Comparison of ENCODE assay signal across 16 mouse cellular contexts in the genomic region with DNA sequence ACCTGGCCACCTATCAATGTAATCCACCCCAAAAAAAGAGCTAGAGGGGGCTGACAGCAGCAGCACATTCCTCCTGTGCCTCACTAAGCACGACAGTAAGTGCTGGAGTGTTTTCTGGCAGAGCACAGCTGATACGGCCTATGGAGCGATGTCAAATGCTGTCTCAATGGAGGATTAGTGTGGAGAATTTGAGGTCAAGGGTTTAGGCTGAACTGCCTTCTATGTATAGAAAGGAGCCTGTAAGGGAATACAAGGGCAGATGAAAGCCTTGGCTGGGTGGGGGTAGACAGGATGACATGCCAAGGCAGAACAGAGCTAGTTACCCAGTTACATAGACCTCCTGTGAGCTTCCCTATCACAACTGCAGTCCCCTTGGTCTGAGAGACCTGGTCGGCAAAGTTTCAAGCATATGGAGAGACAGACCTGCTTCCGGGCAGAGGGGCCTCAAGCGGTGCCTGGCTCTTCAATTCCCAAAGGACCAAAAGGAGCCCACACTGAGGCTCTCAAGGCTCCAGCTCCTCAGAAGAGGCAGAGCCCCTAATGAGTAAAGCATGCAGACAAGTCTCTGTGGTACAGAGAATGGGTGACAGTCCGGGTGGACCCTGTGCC. TPM values are rescaled to one million over a fixed set of nuclear protein-coding genes. Genes with fewer than 3 reads are reported as not detected.
A peak's percentile ranks its signal among the peaks of the same experiment; 100 is the strongest.
DNase-seq lines count a peak whose midpoint lies in the region; ATAC-seq and TF ChIP-seq lines count a peak whose summit lies in the region.
"Had no signal": no experiment of that assay in that cellular context is flagged by ENCODE, and none has a peak within 500 bp of the region (broad histone marks: within the 10 kb centered on the region; RNA-seq: fewer than 3 reads in every experiment).

No protein-coding gene starts in this region.

- no peak overlapping the region; the same call in 1 of the 2 replicates for H3K4me2 ChIP-seq in heart, embryonic 13.5 days
- H3K4me2 ChIP-seq in midbrain, embryonic 11.5 days: no peak overlapping the region
- no peak overlapping the region for H3K4me2 ChIP-seq in midbrain, embryonic 16.5 days (ENCODE audit: low read length)
- H3K4me2 ChIP-seq in embryonic facial prominence, embryonic 14.5 days (ENCODE audit: low read depth, low read length): no peak overlapping the region
- H3K4me2 ChIP-seq in midbrain, embryonic 14.5 days (ENCODE audit: low read length): no peak overlapping the region
- H3K4me2 ChIP-seq: embryonic facial prominence, embryonic 13.5 days; lung, embryonic 15.5 days; neural tube, embryonic 13.5 days had no signal

- no peak for TF ChIP-seq CTCF in lung, adult 2 months (IDR thresholded peaks at IDR 0.05; ENCODE audit: insufficient read depth, low read length)

- no peaks in the 10 kb centered on the region for H3K9me3 ChIP-seq in heart, embryonic 13.5 days
- no peaks in the 10 kb centered on the region for H3K9me3 ChIP-seq in midbrain, embryonic 11.5 days (ENCODE audit: control insufficient read depth, low read length)
- H3K9me3 ChIP-seq in midbrain, embryonic 16.5 days (replicated peaks; ENCODE audit: control insufficient read depth, low read length, poor library complexity, severe bottlenecking): no peaks in the 10 kb centered on the region
- H3K9me3 ChIP-seq in embryonic facial prominence, embryonic 14.5 days (ENCODE audit: control insufficient read depth, low read length): no peaks in the 10 kb centered on the region
- H3K9me3 ChIP-seq in midbrain, embryonic 14.5 days (ENCODE audit: control insufficient read depth, low read length): no peaks in the 10 kb centered on the region
- H3K9me3 ChIP-seq: embryonic facial prominence, embryonic 13.5 days; lung, embryonic 15.5 days; megakaryocyte, embryonic 14.5 days; neural tube, embryonic 13.5 days had no signal

- H3K4me3 ChIP-seq in heart, embryonic 13.5 days: no peak overlapping the region
- H3K4me3 ChIP-seq in midbrain, embryonic 11.5 days (ENCODE audit: low read depth, low read length): no peak overlapping the region
- H3K4me3 ChIP-seq in midbrain, embryonic 16.5 days (ENCODE audit: low read depth, low read length): no peak overlapping the region
- no peak overlapping the region for H3K4me3 ChIP-seq in embryonic facial prominence, embryonic 14.5 days (ENCODE audit: low read depth, low read length)
- H3K4me3 ChIP-seq in midbrain, embryonic 14.5 days (replicated peaks; ENCODE audit: low read depth, low read length): no peak overlapping the region
- H3K4me3 ChIP-seq in lung, adult 2 months (replicated peaks; ENCODE audit: extremely low read depth, low read depth, low read length): no peak overlapping the region
- H3K4me3 ChIP-seq: embryonic facial prominence, embryonic 13.5 days; lung, embryonic 15.5 days; megakaryocyte, embryonic 14.5 days; neural tube, embryonic 13.5 days had no signal

- no peak for DNase-seq in heart, postnatal 25 days (ENCODE audit: low spot score)
- DNase-seq in midbrain, embryonic 11.5 days (ENCODE audit: low spot score, missing footprints): peak; percentile 88
- DNase-seq in embryonic facial prominence, embryonic 14.5 days (ENCODE audit: low spot score): peak; percentile 66
- peak; percentile 19 for DNase-seq in midbrain, embryonic 14.5 days
- no peak for DNase-seq in lung, adult 2 months
- DNase-seq: cerebellum, adult 9-10 months; gastrocnemius, postnatal 36 days; layer of hippocampus, adult 9-11 months; left cerebral cortex, postnatal 4 days had no signal

- 34% methylated on average over 7 of the region's 7 CpGs for WGBS in heart, embryonic 13.5 days
- 37% methylated on average over 7 of the region's 7 CpGs for WGBS in midbrain, embryonic 11.5 days
- WGBS in midbrain, embryonic 16.5 days: 31% methylated on average over 7 of the region's 7 CpGs
- 61% methylated on average over 7 of the region's 7 CpGs for WGBS in embryonic facial prominence, embryonic 14.5 days
- 39% methylated on average over 7 of the region's 7 CpGs for WGBS in midbrain, embryonic 14.5 days
- 68% methylated on average over 7 of the region's 7 CpGs for WGBS in lung, adult 2 months

- peaks cover 27% of the 10 kb centered on the region for H3K36me3 ChIP-seq in heart, embryonic 13.5 days
- peaks cover 8% of the 10 kb centered on the region; the same call in 1 of the 2 replicates for H3K36me3 ChIP-seq in midbrain, embryonic 11.5 days (ENCODE audit: control insufficient read depth, insufficient read depth, low read length)
- peaks cover 16% of the 10 kb centered on the region for H3K36me3 ChIP-seq in midbrain, embryonic 16.5 days (ENCODE audit: control insufficient read depth, insufficient read depth, low read length)
- peaks cover 21% of the 10 kb centered on the region for H3K36me3 ChIP-seq in embryonic facial prominence, embryonic 14.5 days (ENCODE audit: control insufficient read depth, insufficient read depth, low read length)
- peaks cover 25% of the 10 kb centered on the region for H3K36me3 ChIP-seq in midbrain, embryonic 14.5 days (ENCODE audit: control insufficient read depth, insufficient read depth, low read length)

- no peaks in the 10 kb centered on the region for H3K27me3 ChIP-seq in heart, embryonic 13.5 days (replicated peaks)
- peaks cover 7% of the 10 kb centered on the region for H3K27me3 ChIP-seq in midbrain, embryonic 11.5 days (ENCODE audit: control insufficient read depth, insufficient read depth, low read length)
- H3K27me3 ChIP-seq in midbrain, embryonic 16.5 days (ENCODE audit: control insufficient read depth, insufficient read depth, low read depth, low read length): no peaks in the 10 kb centered on the region; the same call in 1 of the 2 replicates
- H3K27me3 ChIP-seq in embryonic facial prominence, embryonic 14.5 days (replicated peaks; ENCODE audit: control insufficient read depth, insufficient read depth, low read length): no peaks in the 10 kb centered on the region
- H3K27me3 ChIP-seq in midbrain, embryonic 14.5 days (ENCODE audit: control insufficient read depth, insufficient read depth, low read length): no peaks in the 10 kb centered on the region
- H3K27me3 ChIP-seq: embryonic facial prominence, embryonic 13.5 days; lung, embryonic 15.5 days; megakaryocyte, embryonic 14.5 days; neural tube, embryonic 13.5 days had no signal

- H3K4me1 ChIP-seq in heart, embryonic 13.5 days: peaks cover 71% of the 10 kb centered on the region
- peaks cover 11% of the 10 kb centered on the region; the same call in 1 of the 2 replicates for H3K4me1 ChIP-seq in midbrain, embryonic 11.5 days (ENCODE audit: control insufficient read depth, insufficient read depth, low read length)
- no peaks in the 10 kb centered on the region for H3K4me1 ChIP-seq in midbrain, embryonic 16.5 days (ENCODE audit: control insufficient read depth, insufficient read depth, low read length)
- peaks cover 3% of the 10 kb centered on the region; the same call in 1 of the 2 replicates for H3K4me1 ChIP-seq in embryonic facial prominence, embryonic 14.5 days (ENCODE audit: control insufficient read depth, insufficient read depth, low read length)
- H3K4me1 ChIP-seq in midbrain, embryonic 14.5 days (ENCODE audit: control insufficient read depth, insufficient read depth, low read length): no peaks in the 10 kb centered on the region
- H3K4me1 ChIP-seq in lung, adult 2 months (ENCODE audit: control insufficient read depth, insufficient read depth, low read length): no peaks in the 10 kb centered on the region
- H3K4me1 ChIP-seq: lung, embryonic 15.5 days; neural tube, embryonic 13.5 days had no signal

- TF ChIP-seq POLR2A in lung, adult 2 months (IDR thresholded peaks at IDR 0.05; ENCODE audit: borderline replicate concordance, extremely low read depth, low read depth, low read length): no peak

- peak overlapping the region; percentile 66 for H3K9ac ChIP-seq in heart, embryonic 13.5 days
- no peak overlapping the region for H3K9ac ChIP-seq in midbrain, embryonic 11.5 days (ENCODE audit: low read length)
- H3K9ac ChIP-seq in midbrain, embryonic 16.5 days (ENCODE audit: low read depth, low read length): no peak overlapping the region
- H3K9ac ChIP-seq in embryonic facial prominence, embryonic 14.5 days (ENCODE audit: low read depth, low read length): no peak overlapping the region
- H3K9ac ChIP-seq in midbrain, embryonic 14.5 days (replicated peaks; ENCODE audit: low read length): no peak overlapping the region
- H3K9ac ChIP-seq: embryonic facial prominence, embryonic 13.5 days; lung, embryonic 15.5 days; neural tube, embryonic 13.5 days had no signal

- intact Hi-C loops in heart, postnatal 25 days (cut with DNase I): no loop called here

- H3K27ac ChIP-seq in heart, embryonic 13.5 days (replicated peaks): peak overlapping the region; percentile 93
- no peak overlapping the region for H3K27ac ChIP-seq in midbrain, embryonic 11.5 days (ENCODE audit: low read depth, low read length)
- H3K27ac ChIP-seq in midbrain, embryonic 16.5 days (ENCODE audit: low read length): no peak overlapping the region
- H3K27ac ChIP-seq in embryonic facial prominence, embryonic 14.5 days (replicated peaks; ENCODE audit: low read depth, low read length): no peak overlapping the region
- no peak overlapping the region for H3K27ac ChIP-seq in midbrain, embryonic 14.5 days (replicated peaks; ENCODE audit: low read depth, low read length)
- H3K27ac ChIP-seq: embryonic facial prominence, embryonic 13.5 days; lung, embryonic 15.5 days; neural tube, embryonic 13.5 days had no signal

- ATAC-seq in heart, embryonic 13.5 days (ENCODE audit: extremely low read depth, insufficient number of reproducible peaks, low FRiP score, low TSS enrichment): peak; percentile 29; the same call in 1 of the 2 replicates
- ATAC-seq in midbrain, embryonic 11.5 days (ENCODE audit: low FRiP score): peak; percentile 46; the same call in 1 of the 2 replicates
- no peak for ATAC-seq in midbrain, embryonic 16.5 days
- peak; percentile 69 for ATAC-seq in embryonic facial prominence, embryonic 14.5 days (ENCODE audit: low read depth)
- no peak for ATAC-seq in midbrain, embryonic 14.5 days (ENCODE audit: low FRiP score, low TSS enrichment)
- ATAC-seq: inflammation-experienced regulatory T-cells, adult 6 months had no signal

RNA-seq across cellular contexts. Expression of gene Fam78a, which starts 29.2 kb away (rescaled TPM):
- polyA plus RNA-seq in heart, embryonic 13.5 days (2015; fragmentation: Nextera tagmentation; extraction: Ambion mirVana): 29.3 and 32.8 TPM in 2 replicates
- total RNA-seq in heart, postnatal 25 days (2021): 10 to 100 TPM; 20.0 TPM
- 0.60 and 1.3 TPM in 2 replicates for polyA plus RNA-seq in midbrain, embryonic 11.5 days (2014; fragmentation: Nextera tagmentation; extraction: Ambion mirVana)
- 0.41 and 0.45 TPM in 2 replicates for polyA plus RNA-seq in midbrain, embryonic 16.5 days (2015; fragmentation: Nextera tagmentation; extraction: Ambion mirVana)
- polyA plus RNA-seq in embryonic facial prominence, embryonic 14.5 days (2014; fragmentation: Nextera tagmentation; extraction: Ambion mirVana): 8.2 and 8.9 TPM in 2 replicates
- polyA plus RNA-seq in midbrain, embryonic 14.5 days (2014; fragmentation: Nextera tagmentation; extraction: Ambion mirVana): 0.50 and 0.59 TPM in 2 replicates
- 6.0 and 7.5 TPM in 2 replicates for polyA plus RNA-seq in lung, adult 2 months (2012; rRNA removed)

RNA-seq across cellular contexts. Expression of gene Plpp7, which starts 39.9 kb away (rescaled TPM):
- 13.9 and 14.2 TPM in 2 replicates for polyA plus RNA-seq in heart, embryonic 13.5 days (2015; fragmentation: Nextera tagmentation; extraction: Ambion mirVana)
- total RNA-seq in heart, postnatal 25 days (2021): 10 to 100 TPM; 31.8 to 33.7 TPM
- polyA plus RNA-seq in midbrain, embryonic 11.5 days (2014; fragmentation: Nextera tagmentation; extraction: Ambion mirVana): 5.9 and 7.3 TPM in 2 replicates
- polyA plus RNA-seq in midbrain, embryonic 16.5 days (2015; fragmentation: Nextera tagmentation; extraction: Ambion mirVana): 25.0 and 28.4 TPM in 2 replicates
- 11.7 and 13.0 TPM in 2 replicates for polyA plus RNA-seq in embryonic facial prominence, embryonic 14.5 days (2014; fragmentation: Nextera tagmentation; extraction: Ambion mirVana)
- 21.6 and 24.4 TPM in 2 replicates for polyA plus RNA-seq in midbrain, embryonic 14.5 days (2014; fragmentation: Nextera tagmentation; extraction: Ambion mirVana)
- polyA plus RNA-seq in lung, adult 2 months (2012; rRNA removed): 8.0 and 9.5 TPM in 2 replicates
- polyA plus RNA-seq: inflammation-experienced regulatory T-cells, adult 6 months had no signal

Comparison
In these comparisons a context has a peak if more than half of its experiments do, and no peak if none do; other contexts are left out.
1. ATAC-seq: peak in heart, embryonic 13.5 days (single experiment), midbrain, embryonic 11.5 days (single experiment) and embryonic facial prominence, embryonic 14.5 days (single experiment); none in midbrain, embryonic 16.5 days (single experiment) and midbrain, embryonic 14.5 days (single experiment).
2. DNase-seq: peak in midbrain, embryonic 11.5 days (single experiment), embryonic facial prominence, embryonic 14.5 days (single experiment) and midbrain, embryonic 14.5 days (single experiment); none in heart, postnatal 25 days (single experiment) and lung, adult 2 months (single experiment).